Mouse (Mus musculus) bone marrow macrophage, adult 2 months (primary cell): Measurements from ENCODE around the gene Usp8.

Experiments used
- CTCF ChIP-seq: IDR thresholded peaks from 2 replicates; pipeline ENCODE4 v1.5.1; 2012; ENCODE audit warnings: low read depth, mild to moderate bottlenecking, low read length, moderate library complexity
- POLR2A ChIP-seq: IDR thresholded peaks from 2 replicates; pipeline ENCODE4 v1.6.1; 2012; ENCODE audit warnings: mild to moderate bottlenecking, low read depth, low read length, borderline replicate concordance

GRCm38 (mm10) chr2:126675169-126676121 is 31.7 kb upstream of the Usp8 start:
- no peak for TF ChIP-seq POLR2A
- TF ChIP-seq CTCF = no peak
